Comparison of ENCODE assay signal across 16 mouse cellular contexts in the genomic region with DNA sequence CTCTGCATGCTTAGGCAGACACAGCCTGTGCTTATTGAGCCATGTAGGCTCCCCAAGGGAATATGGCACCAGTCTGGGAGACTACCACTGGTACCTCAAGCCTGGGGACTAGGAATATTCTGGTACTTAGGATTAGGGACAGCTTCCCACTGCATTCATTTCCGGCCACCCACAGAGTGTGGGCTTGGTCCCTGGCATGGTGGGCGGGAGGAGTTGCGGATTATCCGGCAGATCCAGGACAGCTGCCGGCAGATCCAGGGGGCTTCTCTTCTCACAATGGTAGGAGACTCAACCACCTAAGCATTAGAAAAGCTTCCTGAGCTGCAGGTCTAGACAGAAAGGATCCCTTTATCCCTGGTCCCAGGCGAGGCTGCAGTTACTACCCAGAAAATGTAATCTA. TPM values are rescaled to one million over a fixed set of nuclear protein-coding genes. Genes with fewer than 3 reads are reported as not detected.
DNase-seq lines count a peak whose midpoint lies in the region; ATAC-seq and TF ChIP-seq lines count a peak whose summit lies in the region.
"Had no signal": no experiment of that assay in that cellular context is flagged by ENCODE, and none has a peak within 500 bp of the region (broad histone marks: within the 10 kb centered on the region; RNA-seq: fewer than 3 reads in every experiment).

No protein-coding gene starts in this region.

- WGBS in embryonic facial prominence, embryonic 10.5 days, result 19% methylated on average over 6 of the region's 6 CpGs
- 27% methylated on average over 6 of the region's 6 CpGs for WGBS in hindbrain, embryonic 12.5 days
- 26% methylated on average over 6 of the region's 6 CpGs for WGBS in midbrain, embryonic 15.5 days
- 66% methylated on average over 6 of the region's 6 CpGs for WGBS in kidney, embryonic 16.5 days

- peak; percentile 62; the same call in 1 of the 2 replicates for TF ChIP-seq EP300 in ES-Bruce4 (IDR thresholded peaks at IDR 0.05; ENCODE audit: insufficient read depth, low read depth, low read length)

- H3K27ac ChIP-seq in ES-Bruce4 (ENCODE audit: insufficient read depth, low read length), result no peak overlapping the region
- H3K27ac ChIP-seq in embryonic facial prominence, embryonic 10.5 days (replicated peaks), result no peak overlapping the region
- H3K27ac ChIP-seq in hindbrain, embryonic 12.5 days, result no peak overlapping the region
- H3K27ac ChIP-seq in midbrain, embryonic 15.5 days, result no peak overlapping the region
- H3K27ac ChIP-seq in kidney, embryonic 16.5 days (ENCODE audit: low read length), result no peak overlapping the region
- H3K27ac ChIP-seq: lung, embryonic 15.5 days had no signal

- H3K4me2 ChIP-seq in hindbrain, embryonic 12.5 days (replicated peaks), result peak overlapping the region; percentile 85
- H3K4me2 ChIP-seq in midbrain, embryonic 15.5 days, result peak overlapping the region; percentile 6; the same call in 1 of the 2 replicates
- no peak overlapping the region for H3K4me2 ChIP-seq in kidney, embryonic 16.5 days (replicated peaks; ENCODE audit: low read depth, low read length)
- H3K4me2 ChIP-seq: liver, embryonic 11.5 days; lung, embryonic 15.5 days had no signal

- ATAC-seq in hindbrain, embryonic 12.5 days (ENCODE audit: low FRiP score), result no peak
- ATAC-seq in midbrain, embryonic 15.5 days (replicated peaks), result no peak
- ATAC-seq in kidney, embryonic 16.5 days (ENCODE audit: low FRiP score, low TSS enrichment), result no peak

- no peak for TF ChIP-seq CTCF in ES-Bruce4 (IDR thresholded peaks at IDR 0.05; ENCODE audit: low read depth, low read length)

- peaks cover 12% of the 10 kb centered on the region; the same call in 1 of the 2 replicates for H3K27me3 ChIP-seq in ES-Bruce4 (ENCODE audit: control insufficient read depth, insufficient read depth, low read length, poor library complexity, severe bottlenecking)
- H3K27me3 ChIP-seq in embryonic facial prominence, embryonic 10.5 days (replicated peaks; ENCODE audit: low read depth, poor library complexity, severe bottlenecking), result peaks cover 80% of the 10 kb centered on the region
- H3K27me3 ChIP-seq in hindbrain, embryonic 12.5 days, result peaks cover 59% of the 10 kb centered on the region
- peaks cover 15% of the 10 kb centered on the region for H3K27me3 ChIP-seq in midbrain, embryonic 15.5 days (replicated peaks)
- peaks cover 53% of the 10 kb centered on the region for H3K27me3 ChIP-seq in kidney, embryonic 16.5 days (ENCODE audit: insufficient read depth, low read length)

- no peaks in the 10 kb centered on the region for H3K9me3 ChIP-seq in ES-Bruce4 (replicated peaks; ENCODE audit: control insufficient read depth, insufficient read depth, low read length, poor library complexity, severe bottlenecking)
- no peaks in the 10 kb centered on the region for H3K9me3 ChIP-seq in embryonic facial prominence, embryonic 10.5 days
- H3K9me3 ChIP-seq in hindbrain, embryonic 12.5 days (replicated peaks), result no peaks in the 10 kb centered on the region
- no peaks in the 10 kb centered on the region for H3K9me3 ChIP-seq in midbrain, embryonic 15.5 days
- no peaks in the 10 kb centered on the region for H3K9me3 ChIP-seq in kidney, embryonic 16.5 days (ENCODE audit: low read length)
- H3K9me3 ChIP-seq: lung, embryonic 15.5 days had no signal

- no peak overlapping the region for H3K9ac ChIP-seq in ES-Bruce4 (ENCODE audit: low read depth, poor library complexity, severe bottlenecking)
- peak overlapping the region; percentile 32; the same call in 1 of the 2 replicates for H3K9ac ChIP-seq in hindbrain, embryonic 12.5 days
- H3K9ac ChIP-seq in midbrain, embryonic 15.5 days, result no peak overlapping the region
- H3K9ac ChIP-seq in kidney, embryonic 16.5 days (replicated peaks; ENCODE audit: low read length), result no peak overlapping the region
- H3K9ac ChIP-seq: lung, embryonic 15.5 days had no signal

- H3K4me1 ChIP-seq in ES-Bruce4 (ENCODE audit: control insufficient read depth, insufficient read depth, low read length), result peaks cover 2% of the 10 kb centered on the region
- peaks cover 44% of the 10 kb centered on the region for H3K4me1 ChIP-seq in embryonic facial prominence, embryonic 10.5 days
- H3K4me1 ChIP-seq in hindbrain, embryonic 12.5 days, result peaks cover 32% of the 10 kb centered on the region
- H3K4me1 ChIP-seq in midbrain, embryonic 15.5 days, result peaks cover 28% of the 10 kb centered on the region
- peaks cover 17% of the 10 kb centered on the region for H3K4me1 ChIP-seq in kidney, embryonic 16.5 days (ENCODE audit: insufficient read depth, low read length)

- H3K4me3 ChIP-seq in ES-Bruce4 (ENCODE audit: low read depth, low read length), result no peak overlapping the region
- H3K4me3 ChIP-seq in embryonic facial prominence, embryonic 10.5 days, result peak overlapping the region; percentile 62
- H3K4me3 ChIP-seq in hindbrain, embryonic 12.5 days, result peak overlapping the region; percentile 47
- H3K4me3 ChIP-seq in midbrain, embryonic 15.5 days, result peak overlapping the region; percentile 46; the same call in 1 of the 2 replicates
- no peak overlapping the region for H3K4me3 ChIP-seq in kidney, embryonic 16.5 days (ENCODE audit: low read length)
- H3K4me3 ChIP-seq: lung, embryonic 15.5 days had no signal

- no peaks in the 10 kb centered on the region for H3K36me3 ChIP-seq in ES-Bruce4 (ENCODE audit: control insufficient read depth, insufficient read depth, low read length, poor library complexity, severe bottlenecking)
- H3K36me3 ChIP-seq in embryonic facial prominence, embryonic 10.5 days (replicated peaks), result no peaks in the 10 kb centered on the region
- H3K36me3 ChIP-seq in hindbrain, embryonic 12.5 days, result no peaks in the 10 kb centered on the region
- H3K36me3 ChIP-seq in midbrain, embryonic 15.5 days (replicated peaks), result no peaks in the 10 kb centered on the region
- H3K36me3 ChIP-seq in kidney, embryonic 16.5 days (ENCODE audit: insufficient read depth, low read length), result no peaks in the 10 kb centered on the region
- H3K36me3 ChIP-seq: lung, embryonic 15.5 days had no signal

- no peak for TF ChIP-seq POLR2A in ES-Bruce4 (IDR thresholded peaks at IDR 0.05; ENCODE audit: insufficient read depth, low read length)

- no peak for DNase-seq in embryonic facial prominence, embryonic 10.5 days (ENCODE audit: low spot score)
- DNase-seq in kidney, adult 11 months, result no peak
- DNase-seq in spleen, postnatal 36 days (ENCODE audit: low spot score in 2 of 2), result no peak
- DNase-seq: adrenal gland, adult 2 months; cerebellum, postnatal 10 days; gastrocnemius, postnatal 25 days; kidney, postnatal 10 days had no signal

RNA-seq across cellular contexts. Expression of a gene that starts 2.2 kb away (rescaled TPM):
- polyA plus RNA-seq in ES-Bruce4 (2011; ENCODE audit: insufficient read depth, insufficient read length, low read depth, missing spikeins), result 3.1 and 3.3 TPM in 2 replicates
- 17.5 and 19.7 TPM in 2 replicates for polyA plus RNA-seq in embryonic facial prominence, embryonic 10.5 days (2016; fragmentation: Nextera tagmentation; extraction: Ambion mirVana)
- 62.0 and 66.7 TPM in 2 replicates for polyA plus RNA-seq in hindbrain, embryonic 12.5 days (2016; fragmentation: Nextera tagmentation; extraction: Ambion mirVana)
- polyA plus RNA-seq in midbrain, embryonic 15.5 days (2015; fragmentation: Nextera tagmentation; extraction: Ambion mirVana), result 26.7 and 26.8 TPM in 2 replicates
- 2.9 and 3.1 TPM in 2 replicates for polyA plus RNA-seq in kidney, embryonic 16.5 days (2015; fragmentation: Nextera tagmentation; extraction: Ambion mirVana)
- polyA plus RNA-seq: heart, embryonic 14.5 days; lung, embryonic 15.5 days; spleen, adult 2 months; urinary bladder, adult 2 months had no signal

RNA-seq across cellular contexts. Expression of a gene that starts 16.4 kb away (rescaled TPM):
- 21.5 and 30.7 TPM in 2 replicates for polyA plus RNA-seq in ES-Bruce4 (2011; ENCODE audit: insufficient read depth, insufficient read length, low read depth, missing spikeins)
- polyA plus RNA-seq in embryonic facial prominence, embryonic 10.5 days (2016; fragmentation: Nextera tagmentation; extraction: Ambion mirVana), result 25.4 and 26.0 TPM in 2 replicates
- polyA plus RNA-seq in hindbrain, embryonic 12.5 days (2016; fragmentation: Nextera tagmentation; extraction: Ambion mirVana), result 28.2 and 34.1 TPM in 2 replicates
- polyA plus RNA-seq in midbrain, embryonic 15.5 days (2015; fragmentation: Nextera tagmentation; extraction: Ambion mirVana), result 32.2 and 33.6 TPM in 2 replicates
- polyA plus RNA-seq in kidney, embryonic 16.5 days (2015; fragmentation: Nextera tagmentation; extraction: Ambion mirVana), result 31.4 and 33.7 TPM in 2 replicates

RNA-seq across cellular contexts. Expression of a gene that starts 41.2 kb away (rescaled TPM):
- polyA plus RNA-seq in ES-Bruce4 (2011; ENCODE audit: insufficient read depth, insufficient read length, low read depth, missing spikeins), result 36.3 and 36.5 TPM in 2 replicates
- polyA plus RNA-seq in embryonic facial prominence, embryonic 10.5 days (2016; fragmentation: Nextera tagmentation; extraction: Ambion mirVana), result 191 and 194 TPM in 2 replicates
- 123 and 128 TPM in 2 replicates for polyA plus RNA-seq in hindbrain, embryonic 12.5 days (2016; fragmentation: Nextera tagmentation; extraction: Ambion mirVana)
- polyA plus RNA-seq in midbrain, embryonic 15.5 days (2015; fragmentation: Nextera tagmentation; extraction: Ambion mirVana), result 39.4 and 40.8 TPM in 2 replicates
- polyA plus RNA-seq in kidney, embryonic 16.5 days (2015; fragmentation: Nextera tagmentation; extraction: Ambion mirVana), result 185 and 234 TPM in 2 replicates

RNA-seq across cellular contexts. Expression of a gene that starts 51.3 kb away (rescaled TPM):
- 82.9 and 84.3 TPM in 2 replicates for polyA plus RNA-seq in ES-Bruce4 (2011; ENCODE audit: insufficient read depth, insufficient read length, low read depth, missing spikeins)
- polyA plus RNA-seq in embryonic facial prominence, embryonic 10.5 days (2016; fragmentation: Nextera tagmentation; extraction: Ambion mirVana), result 0.16 TPM in 1 of 2 replicates, not detected in the other
- 0.13 and 0.46 TPM in 2 replicates for polyA plus RNA-seq in hindbrain, embryonic 12.5 days (2016; fragmentation: Nextera tagmentation; extraction: Ambion mirVana)
- polyA plus RNA-seq in midbrain, embryonic 15.5 days (2015; fragmentation: Nextera tagmentation; extraction: Ambion mirVana), result not detected in 2 replicates
- 0.05 TPM in 1 of 2 replicates, not detected in the other for polyA plus RNA-seq in kidney, embryonic 16.5 days (2015; fragmentation: Nextera tagmentation; extraction: Ambion mirVana)
- polyA plus RNA-seq: adrenal gland, adult 2 months; heart, embryonic 14.5 days; liver, embryonic 11.5 days; lung, embryonic 15.5 days; spleen, adult 2 months; urinary bladder, adult 2 months had no signal

Comparison
In these comparisons a context has a peak if more than half of its experiments do, and no peak if none do; other contexts are left out.
1. H3K4me3 ChIP-seq: peak in embryonic facial prominence, embryonic 10.5 days (single experiment), hindbrain, embryonic 12.5 days (single experiment) and midbrain, embryonic 15.5 days (single experiment); none in ES-Bruce4 (single experiment) and kidney, embryonic 16.5 days (single experiment).